ENCODE assay signal across 29 mouse cellular contexts in the genomic region with DNA sequence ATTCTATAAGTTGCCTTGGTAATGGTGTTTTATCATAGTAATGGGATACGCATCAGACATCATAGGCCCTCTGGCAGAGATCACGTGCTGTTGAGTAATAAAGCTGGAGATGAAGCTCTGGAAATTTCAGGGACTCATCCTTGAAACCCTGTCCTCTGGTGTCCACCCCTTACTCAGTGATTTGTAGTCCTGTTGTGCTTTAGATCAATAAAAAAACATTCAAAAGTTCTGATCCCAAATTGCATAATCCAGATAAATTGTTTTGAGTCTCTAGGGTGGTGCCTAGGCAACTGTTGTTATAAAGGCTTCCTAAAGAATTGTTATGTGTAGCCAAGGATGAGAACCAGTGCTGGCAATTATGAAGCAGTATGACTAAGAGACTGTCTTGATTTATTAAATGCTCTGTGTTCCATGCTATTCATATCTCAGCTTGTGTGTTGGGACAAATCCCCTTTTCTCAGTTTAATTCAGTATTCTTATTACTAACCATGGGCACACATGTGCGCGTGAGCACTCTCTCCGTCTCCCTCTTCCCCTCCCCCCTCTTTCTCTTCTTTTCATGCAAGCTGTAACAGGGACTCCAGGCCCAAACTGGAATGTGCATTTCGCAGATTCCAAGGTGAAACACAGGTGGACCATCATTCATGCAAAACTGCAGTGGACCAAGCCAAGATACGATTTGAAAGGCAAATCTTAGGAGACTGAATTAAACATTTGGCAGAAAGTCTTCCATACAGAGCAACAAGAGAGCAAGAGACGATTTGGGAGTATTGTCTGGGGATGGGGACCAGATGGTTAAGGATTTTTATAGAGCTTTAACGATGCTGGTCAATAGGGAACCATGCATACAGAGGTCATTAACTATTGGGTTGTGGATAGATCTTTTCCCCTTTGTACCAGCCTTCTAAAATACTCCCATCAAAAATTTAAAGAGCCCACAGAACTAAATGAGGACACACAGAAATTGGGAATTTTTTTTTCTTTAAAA. TPM values are rescaled to one million over a fixed set of nuclear protein-coding genes. Genes with fewer than 3 reads are reported as not detected.
DNase-seq lines count a peak whose midpoint lies in the region; ATAC-seq lines count a peak whose summit lies in the region.
"Had no signal": no experiment of that assay in that cellular context is flagged by ENCODE, and none has a peak within 500 bp of the region (broad histone marks: within the 10 kb centered on the region; RNA-seq: fewer than 3 reads in every experiment).

No protein-coding gene starts in this region.

- DNase-seq in hindbrain, embryonic 10.5 days (ENCODE audit: low spot score) = no peak
- DNase-seq in midbrain, embryonic 14.5 days = peak; percentile 31
- no peak for DNase-seq in spleen, adult 12 weeks (ENCODE audit: low spot score)
- DNase-seq: B cell, adult 2 months; cerebellum, adult 8-10 months; cerebellum, postnatal 25 days; gastrocnemius, adult 2 months; gastrocnemius, postnatal 36 days; heart, adult 2 months; heart, postnatal 10 days; kidney, adult 2 months; kidney, postnatal 10 days; liver; lung, adult 2 months; lung, postnatal 10 days; right cerebral cortex, adult 18-20 months; thymus, adult 18-20 months; thymus, postnatal 25 days had no signal

- no peaks in the 10 kb centered on the region for H3K9me3 ChIP-seq in hindbrain, embryonic 13.5 days
- H3K9me3 ChIP-seq in hindbrain, embryonic 10.5 days = no peaks in the 10 kb centered on the region
- H3K9me3 ChIP-seq in midbrain, embryonic 14.5 days (ENCODE audit: control insufficient read depth, low read length) = no peaks in the 10 kb centered on the region
- H3K9me3 ChIP-seq in midbrain, embryonic 13.5 days = no peaks in the 10 kb centered on the region
- H3K9me3 ChIP-seq in midbrain, embryonic 15.5 days = no peaks in the 10 kb centered on the region
- H3K9me3 ChIP-seq: heart, embryonic 13.5 days; intestine, embryonic 15.5 days had no signal

- no peak overlapping the region for H3K9ac ChIP-seq in hindbrain, embryonic 13.5 days
- no peak overlapping the region for H3K9ac ChIP-seq in midbrain, embryonic 14.5 days (replicated peaks; ENCODE audit: low read length)
- no peak overlapping the region for H3K9ac ChIP-seq in midbrain, embryonic 13.5 days (replicated peaks)
- no peak overlapping the region for H3K9ac ChIP-seq in midbrain, embryonic 15.5 days
- H3K9ac ChIP-seq: heart, embryonic 13.5 days; intestine, embryonic 15.5 days; liver, embryonic 14.5 days had no signal

- 64% methylated on average over 9 of the region's 9 CpGs for WGBS in hindbrain, embryonic 13.5 days
- WGBS in hindbrain, embryonic 10.5 days = 84% methylated on average over 9 of the region's 9 CpGs
- 51% methylated on average over 9 of the region's 9 CpGs for WGBS in midbrain, embryonic 14.5 days
- WGBS in midbrain, embryonic 13.5 days = 63% methylated on average over 9 of the region's 9 CpGs
- WGBS in midbrain, embryonic 15.5 days = 60% methylated on average over 9 of the region's 9 CpGs

- peaks cover 5% of the 10 kb centered on the region for H3K4me1 ChIP-seq in hindbrain, embryonic 13.5 days (replicated peaks)
- 0 out of 2 replicates have a peak, but pooled peaks cover 6% of the 10 kb centered on the region for H3K4me1 ChIP-seq in hindbrain, embryonic 10.5 days (replicated peaks)
- H3K4me1 ChIP-seq in midbrain, embryonic 14.5 days (ENCODE audit: control insufficient read depth, insufficient read depth, low read length) = no peaks in the 10 kb centered on the region
- H3K4me1 ChIP-seq in midbrain, embryonic 13.5 days (replicated peaks) = no peaks in the 10 kb centered on the region
- H3K4me1 ChIP-seq in midbrain, embryonic 15.5 days = no peaks in the 10 kb centered on the region
- H3K4me1 ChIP-seq: heart, embryonic 13.5 days; intestine, embryonic 15.5 days had no signal

- no peaks in the 10 kb centered on the region for H3K36me3 ChIP-seq in hindbrain, embryonic 13.5 days
- H3K36me3 ChIP-seq in hindbrain, embryonic 10.5 days = no peaks in the 10 kb centered on the region
- H3K36me3 ChIP-seq in midbrain, embryonic 14.5 days (ENCODE audit: control insufficient read depth, insufficient read depth, low read length) = no peaks in the 10 kb centered on the region
- no peaks in the 10 kb centered on the region for H3K36me3 ChIP-seq in midbrain, embryonic 13.5 days
- no peaks in the 10 kb centered on the region for H3K36me3 ChIP-seq in midbrain, embryonic 15.5 days (replicated peaks)
- H3K36me3 ChIP-seq: heart, embryonic 13.5 days; intestine, embryonic 15.5 days had no signal

- H3K4me3 ChIP-seq in hindbrain, embryonic 13.5 days = no peak overlapping the region
- no peak overlapping the region for H3K4me3 ChIP-seq in hindbrain, embryonic 10.5 days
- H3K4me3 ChIP-seq in midbrain, embryonic 14.5 days (replicated peaks; ENCODE audit: low read depth, low read length) = no peak overlapping the region
- no peak overlapping the region for H3K4me3 ChIP-seq in midbrain, embryonic 13.5 days (replicated peaks)
- no peak overlapping the region for H3K4me3 ChIP-seq in midbrain, embryonic 15.5 days
- H3K4me3 ChIP-seq: gastrocnemius, adult 2 months; heart, adult 2 months; heart, embryonic 13.5 days; intestine, embryonic 15.5 days; myocyte had no signal

- no peaks in the 10 kb centered on the region for H3K27me3 ChIP-seq in hindbrain, embryonic 13.5 days
- H3K27me3 ChIP-seq in hindbrain, embryonic 10.5 days (ENCODE audit: insufficient read depth, poor library complexity, severe bottlenecking) = no peaks in the 10 kb centered on the region
- H3K27me3 ChIP-seq in midbrain, embryonic 14.5 days (ENCODE audit: control insufficient read depth, insufficient read depth, low read length) = no peaks in the 10 kb centered on the region
- no peaks in the 10 kb centered on the region for H3K27me3 ChIP-seq in midbrain, embryonic 13.5 days
- no peaks in the 10 kb centered on the region for H3K27me3 ChIP-seq in midbrain, embryonic 15.5 days (replicated peaks)
- H3K27me3 ChIP-seq: heart, embryonic 13.5 days; intestine, embryonic 15.5 days had no signal

- no peak overlapping the region for H3K4me2 ChIP-seq in hindbrain, embryonic 13.5 days
- H3K4me2 ChIP-seq in midbrain, embryonic 14.5 days (ENCODE audit: low read length) = no peak overlapping the region
- no peak overlapping the region for H3K4me2 ChIP-seq in midbrain, embryonic 13.5 days (replicated peaks)
- H3K4me2 ChIP-seq in midbrain, embryonic 15.5 days = no peak overlapping the region
- H3K4me2 ChIP-seq: heart, embryonic 13.5 days; intestine, embryonic 15.5 days had no signal

- no peak overlapping the region for H3K27ac ChIP-seq in hindbrain, embryonic 13.5 days
- no peak overlapping the region for H3K27ac ChIP-seq in hindbrain, embryonic 10.5 days
- no peak overlapping the region for H3K27ac ChIP-seq in midbrain, embryonic 14.5 days (replicated peaks; ENCODE audit: low read depth, low read length)
- H3K27ac ChIP-seq in midbrain, embryonic 13.5 days = no peak overlapping the region
- no peak overlapping the region for H3K27ac ChIP-seq in midbrain, embryonic 15.5 days
- H3K27ac ChIP-seq: gastrocnemius, adult 2 months; heart, adult 2 months; heart, embryonic 13.5 days; intestine, embryonic 15.5 days; liver, embryonic 14.5 days; macrophage; stomach, postnatal 0 days had no signal

- peak; percentile 46; the same call in 1 of the 2 replicates for ATAC-seq in hindbrain, embryonic 13.5 days (ENCODE audit: low FRiP score)
- peak; percentile 40; the same call in 1 of the 2 replicates for ATAC-seq in midbrain, embryonic 14.5 days (ENCODE audit: low FRiP score, low TSS enrichment)
- no peak for ATAC-seq in midbrain, embryonic 13.5 days
- ATAC-seq in midbrain, embryonic 15.5 days (replicated peaks) = 0 out of 2 replicates have a peak, but pooled peaks have one; percentile 30
- ATAC-seq in inflammation-experienced regulatory T-cells, adult 6 months = no peak
- ATAC-seq: forebrain, embryonic 14.5 days; intestine, embryonic 15.5 days had no signal

RNA-seq across cellular contexts. Expression of a gene that starts 43.9 kb away (rescaled TPM):
- polyA plus RNA-seq in hindbrain, embryonic 13.5 days (2015; fragmentation: Nextera tagmentation; extraction: Ambion mirVana) = 115 and 119 TPM in 2 replicates
- 92.6 and 103 TPM in 2 replicates for polyA plus RNA-seq in hindbrain, embryonic 10.5 days (2016; fragmentation: Nextera tagmentation; extraction: Ambion mirVana)
- 93.9 and 115 TPM in 2 replicates for polyA plus RNA-seq in midbrain, embryonic 14.5 days (2014; fragmentation: Nextera tagmentation; extraction: Ambion mirVana)
- polyA plus RNA-seq in midbrain, embryonic 13.5 days (2015; fragmentation: Nextera tagmentation; extraction: Ambion mirVana) = 110 and 111 TPM in 2 replicates
- polyA plus RNA-seq in midbrain, embryonic 15.5 days (2015; fragmentation: Nextera tagmentation; extraction: Ambion mirVana) = 92.6 and 101 TPM in 2 replicates
- polyA plus RNA-seq in inflammation-experienced regulatory T-cells, adult 6 months (2017; shearing (Covaris generic)) = 100 to 1,000 TPM in 1 of 3 experiments, 10 to 100 TPM in 2; 89.0 to 105 (median 99.2) TPM

Comparison
In these comparisons a context has a peak if more than half of its experiments do, and no peak if none do; other contexts are left out.
1. ATAC-seq: peak in hindbrain, embryonic 13.5 days (single experiment), midbrain, embryonic 14.5 days (single experiment) and midbrain, embryonic 15.5 days (single experiment); none in midbrain, embryonic 13.5 days (single experiment) and inflammation-experienced regulatory T-cells, adult 6 months (single experiment).